Mouse (Mus musculus): ENCODE results near the gene Sema3c. TPM values are rescaled to one million over a fixed set of nuclear protein-coding genes. Genes with fewer than 3 reads are reported as not detected.
"Not testable (repeated sequence)": the region's sequence is repeated elsewhere in the genome, so short reads cannot be mapped to it uniquely, and the experiment has no call there.

Gene Sema3c
- 6.7 and 10.2 TPM in 2 replicates for polyA plus RNA-seq (2016; fragmentation: Nextera tagmentation; extraction: Ambion mirVana)

DNA sequence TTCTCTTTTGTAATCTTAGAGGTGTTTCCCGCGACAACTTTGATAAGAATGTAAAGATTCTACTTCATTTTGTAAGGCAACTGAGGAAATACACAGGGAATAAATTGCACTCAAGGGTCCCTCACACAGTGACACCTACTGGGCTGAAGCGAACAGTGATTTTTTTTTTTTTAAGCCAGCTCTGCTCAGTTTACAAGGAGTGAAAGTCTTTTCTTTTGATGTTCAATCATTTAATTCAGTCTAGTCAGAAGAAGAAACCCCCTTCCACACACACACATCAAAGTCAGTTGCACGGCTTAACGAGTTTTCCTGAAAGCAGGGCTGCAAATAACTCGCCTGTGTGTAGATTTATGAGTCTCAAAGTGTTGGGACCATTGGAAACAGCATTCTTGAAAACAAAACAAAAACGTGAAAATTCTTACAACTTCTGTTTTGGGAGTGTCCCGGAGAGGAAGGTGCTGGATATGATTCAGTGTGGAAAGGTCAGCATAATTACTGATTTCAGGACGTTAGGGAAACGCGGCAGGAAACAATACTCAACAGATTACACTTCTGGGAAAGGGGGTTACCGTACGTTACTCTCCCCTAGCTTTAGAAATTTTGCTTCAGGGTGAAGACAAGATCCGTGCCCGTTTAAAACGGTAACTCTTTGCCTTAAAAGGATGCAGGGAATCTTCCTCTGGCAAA is at the start of gene Sema3c:
Gene Sema3c, plus strand, starts transcription at position 588 of the 687 bp plus-strand sequence.
- WGBS, result under 1% methylated on average over 16 of the region's 16 CpGs
- H3K27me3 ChIP-seq (ENCODE audit: low read depth, poor library complexity, severe bottlenecking), result peaks cover 6% of the 10 kb centered on the region; the same call in 1 of the 2 replicates

DNA sequence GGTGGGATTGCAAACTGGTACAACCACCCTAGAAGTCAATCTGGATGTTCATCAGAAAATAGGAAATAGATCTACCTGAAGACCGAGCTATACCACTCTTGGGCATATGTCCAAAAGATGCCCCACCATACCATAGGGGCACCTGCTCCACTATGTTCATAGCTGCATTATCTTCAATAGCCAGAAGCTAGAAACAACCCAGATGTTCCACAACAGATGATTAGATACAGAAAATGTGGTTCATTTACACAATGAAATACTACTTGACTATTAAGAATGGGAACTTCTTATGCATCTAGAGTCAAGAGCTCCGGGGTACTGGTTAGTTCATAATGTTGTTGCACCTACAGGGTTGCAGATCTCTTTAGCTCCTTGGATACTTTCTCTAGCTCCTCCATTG is 42.9 kb upstream of the Sema3c start:
- H3K27me3 ChIP-seq (ENCODE audit: low read depth, poor library complexity, severe bottlenecking); H3K4me3 ChIP-seq; H3K27ac ChIP-seq; H3K36me3 ChIP-seq; H3K4me1 ChIP-seq; DNase-seq (ENCODE audit: low spot score); H3K9me3 ChIP-seq (replicated peaks): not testable (repeated sequence)
- WGBS, result 92% methylated on average over 2 of the region's 2 CpGs

More for the DNA sequence above, at the start of gene Sema3c:
- Histone ChIP-seq H3K4me3 (peak within 1 kb of the TSS; percentile 67), H3K9me3 (replicated peaks) (no peaks in the 10 kb centered on the region), H3K27ac (peak within 1 kb of the TSS; percentile 87), H3K36me3 (no peaks in the 10 kb centered on the region), H3K4me1 (peaks cover 11% of the 10 kb centered on the region; the same call in 1 of the 2 replicates)
- DNase-seq (ENCODE audit: low spot score), result peak; percentile 45

DNA sequence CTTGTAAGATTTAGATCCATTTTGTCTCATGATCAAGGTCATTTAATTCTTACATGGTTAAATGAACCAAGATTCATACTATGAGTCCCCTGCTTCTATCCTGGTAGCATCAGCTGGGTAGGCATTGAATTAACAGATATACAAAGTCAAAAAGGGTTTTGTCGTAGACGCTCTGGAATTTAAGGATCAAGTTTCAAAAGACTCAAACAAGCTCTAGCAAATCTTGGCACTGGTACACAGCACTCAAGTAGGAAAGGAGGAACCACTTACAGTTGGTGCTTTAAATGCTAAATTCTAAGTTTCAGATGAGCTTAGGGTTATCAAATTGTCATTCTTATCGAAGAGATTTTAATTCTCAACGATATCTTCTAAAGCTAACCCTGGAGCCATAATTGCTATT is 30.9 kb upstream of the Sema3c start:
- H3K36me3 ChIP-seq, result no peaks in the 10 kb centered on the region
- 76% methylated on average over 4 of the region's 4 CpGs for WGBS
- H3K27me3 ChIP-seq (ENCODE audit: low read depth, poor library complexity, severe bottlenecking), result no peaks in the 10 kb centered on the region
- H3K27ac ChIP-seq, result no peak overlapping the region
- no peaks in the 10 kb centered on the region for H3K9me3 ChIP-seq (replicated peaks)
- DNase-seq (ENCODE audit: low spot score), result no peak
- no peak overlapping the region for H3K4me3 ChIP-seq
- H3K4me1 ChIP-seq, result no peaks in the 10 kb centered on the region

DNA sequence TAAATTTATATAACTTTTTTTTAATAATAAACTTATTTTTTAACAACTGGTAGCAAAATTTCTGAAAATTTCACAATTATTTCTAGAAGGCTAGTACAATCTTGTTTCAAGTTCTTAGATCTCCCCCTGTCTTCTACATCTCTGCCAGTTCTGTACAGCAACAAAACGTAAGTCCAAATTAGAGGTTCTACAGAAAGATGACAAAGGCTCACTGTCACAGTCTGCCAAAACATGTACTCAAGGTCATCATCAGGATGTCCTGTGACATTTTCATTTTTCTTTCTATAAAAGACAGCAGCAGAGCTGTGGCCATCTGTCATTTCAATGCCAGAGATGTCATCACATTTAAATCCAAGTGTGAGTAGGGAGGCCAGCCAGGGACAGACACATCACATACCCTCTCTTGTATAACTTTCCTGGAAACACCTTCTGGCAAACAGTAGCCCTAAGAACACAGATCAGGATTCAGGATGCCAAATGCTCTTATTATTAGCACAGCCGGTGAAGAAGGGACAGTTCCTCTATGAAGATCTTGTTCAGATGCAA is 29.1 kb upstream of the Sema3c start:
- no peaks in the 10 kb centered on the region for H3K9me3 ChIP-seq (replicated peaks)
- 85% methylated on average over 2 of the region's 2 CpGs for WGBS

DNA sequence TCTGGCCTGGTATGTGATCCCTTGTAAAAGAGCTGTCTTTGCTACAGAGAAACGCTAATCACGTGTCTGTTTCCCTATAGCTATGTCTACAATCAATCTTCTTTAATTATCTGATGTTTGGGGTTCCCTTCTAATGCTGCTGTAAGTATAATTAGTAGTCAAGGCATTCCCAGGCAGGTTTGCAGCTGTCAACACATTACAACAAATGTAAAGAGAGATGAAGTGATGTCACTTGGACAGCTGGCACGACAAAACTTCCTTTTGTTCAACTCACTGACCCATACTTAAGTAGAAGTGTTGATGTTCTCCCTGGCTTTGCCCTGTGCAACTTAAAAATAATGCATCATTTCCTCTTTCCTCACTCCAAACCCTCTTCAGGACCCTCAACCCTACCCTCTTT is 22.4 kb upstream of the Sema3c start:
- Histone ChIP-seq H3K4me1 (peaks cover 3% of the 10 kb centered on the region; the same call in 1 of the 2 replicates), H3K4me3 (no peak overlapping the region), H3K27ac (no peak overlapping the region), H3K36me3 (no peaks in the 10 kb centered on the region), H3K9me3 (replicated peaks) (no peaks in the 10 kb centered on the region), H3K27me3 (ENCODE audit: low read depth, poor library complexity, severe bottlenecking) (no peaks in the 10 kb centered on the region)
- no peak for DNase-seq (ENCODE audit: low spot score)
- WGBS, result 53% methylated on average over 3 of the region's 3 CpGs

More for the DNA sequence above, 29.1 kb upstream of the Sema3c start:
- no peak overlapping the region for H3K4me3 ChIP-seq
- H3K36me3 ChIP-seq, result no peaks in the 10 kb centered on the region
- H3K4me1 ChIP-seq, result no peaks in the 10 kb centered on the region
- no peak overlapping the region for H3K27ac ChIP-seq
- DNase-seq (ENCODE audit: low spot score), result no peak
- no peaks in the 10 kb centered on the region for H3K27me3 ChIP-seq (ENCODE audit: low read depth, poor library complexity, severe bottlenecking)

DNA sequence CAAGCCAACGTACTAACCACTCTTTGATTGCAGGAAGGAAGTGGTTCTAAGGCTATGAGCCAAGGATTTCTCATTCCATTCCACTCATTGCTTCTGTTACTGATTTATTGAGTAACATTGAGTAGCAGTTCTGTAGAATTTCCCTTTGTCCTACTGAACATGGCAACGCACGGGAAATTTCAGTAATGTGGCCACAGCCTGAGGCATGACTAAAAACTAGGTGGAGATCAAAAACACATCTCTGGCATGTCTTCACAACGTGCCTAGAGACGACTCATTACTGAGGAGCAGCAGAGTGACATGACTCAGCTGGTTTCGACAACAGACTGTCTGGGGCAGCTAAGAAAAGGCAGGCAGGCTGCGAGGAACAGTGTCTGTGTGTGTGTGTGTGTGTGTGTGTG is 18.0 kb upstream of the Sema3c start:
- no peaks in the 10 kb centered on the region for H3K36me3 ChIP-seq
- WGBS, result 53% methylated on average over 7 of the region's 7 CpGs
- H3K4me1 ChIP-seq, result peaks cover 3% of the 10 kb centered on the region; the same call in 1 of the 2 replicates
- no peak for DNase-seq (ENCODE audit: low spot score)
- no peak overlapping the region for H3K27ac ChIP-seq
- H3K4me3 ChIP-seq, result no peak overlapping the region
- H3K27me3 ChIP-seq (ENCODE audit: low read depth, poor library complexity, severe bottlenecking), result no peaks in the 10 kb centered on the region
- no peaks in the 10 kb centered on the region for H3K9me3 ChIP-seq (replicated peaks)

DNA sequence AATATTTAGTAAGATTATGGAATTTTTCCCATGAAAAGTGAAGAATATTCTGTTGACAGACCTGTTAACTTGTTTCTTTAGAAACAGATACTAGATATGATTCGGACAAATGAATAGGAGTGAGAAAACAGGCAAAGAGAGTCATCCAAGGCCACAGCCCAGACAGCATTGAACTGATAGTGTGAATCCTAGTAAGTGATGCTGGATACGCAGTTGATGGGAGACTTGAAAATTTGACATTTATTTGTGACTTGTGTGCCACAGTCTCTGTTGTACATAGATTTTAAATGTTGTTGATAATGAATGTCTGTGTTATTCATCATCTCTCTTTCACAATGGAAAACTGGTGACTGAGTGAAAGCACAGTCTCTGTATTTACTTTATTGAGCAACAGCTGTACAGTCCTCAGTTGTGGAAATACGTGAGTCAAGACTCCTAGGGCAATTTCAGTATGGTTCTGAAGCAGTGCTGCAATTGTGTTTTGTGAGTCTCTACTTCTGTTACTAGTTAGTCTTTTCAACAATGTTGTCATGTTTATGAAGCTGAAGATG is 17.3 kb upstream of the Sema3c start:
- Histone ChIP-seq H3K36me3 (no peaks in the 10 kb centered on the region), H3K4me1 (peaks cover 3% of the 10 kb centered on the region; the same call in 1 of the 2 replicates), H3K9me3 (replicated peaks) (no peaks in the 10 kb centered on the region), H3K27ac (no peak overlapping the region), H3K27me3 (ENCODE audit: low read depth, poor library complexity, severe bottlenecking) (no peaks in the 10 kb centered on the region), H3K4me3 (no peak overlapping the region)
- DNase-seq (ENCODE audit: low spot score), result no peak
- WGBS, result 92% methylated on average over 3 of the region's 3 CpGs

DNA sequence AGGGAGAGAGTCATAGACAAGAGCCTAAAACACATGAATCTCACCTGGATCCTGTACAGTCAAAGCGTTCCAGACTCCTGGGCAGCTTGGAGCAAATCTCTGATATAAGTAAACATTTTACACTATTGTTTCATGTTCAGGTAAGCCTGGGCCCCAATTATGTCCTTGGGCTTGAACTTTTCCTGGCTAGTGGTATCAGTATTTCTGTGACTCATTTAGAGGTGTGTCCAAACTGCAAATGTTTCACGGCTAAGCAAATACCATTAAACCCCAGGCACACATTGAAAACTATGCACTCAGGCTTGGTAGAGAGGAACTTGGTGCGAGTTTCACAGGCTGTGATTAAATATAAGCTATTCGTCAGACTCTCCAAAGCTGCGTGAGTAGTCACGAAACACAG is 2.5 kb upstream of the Sema3c start:
- H3K4me1 ChIP-seq, result peaks cover 11% of the 10 kb centered on the region; the same call in 1 of the 2 replicates
- H3K9me3 ChIP-seq (replicated peaks), result no peaks in the 10 kb centered on the region
- H3K27me3 ChIP-seq (ENCODE audit: low read depth, poor library complexity, severe bottlenecking), result peaks cover 6% of the 10 kb centered on the region; the same call in 1 of the 2 replicates
- 86% methylated on average over 6 of the region's 6 CpGs for WGBS
- H3K4me3 ChIP-seq, result no peak overlapping the region
- DNase-seq (ENCODE audit: low spot score), result no peak
- H3K36me3 ChIP-seq, result no peaks in the 10 kb centered on the region
- no peak overlapping the region for H3K27ac ChIP-seq

DNA sequence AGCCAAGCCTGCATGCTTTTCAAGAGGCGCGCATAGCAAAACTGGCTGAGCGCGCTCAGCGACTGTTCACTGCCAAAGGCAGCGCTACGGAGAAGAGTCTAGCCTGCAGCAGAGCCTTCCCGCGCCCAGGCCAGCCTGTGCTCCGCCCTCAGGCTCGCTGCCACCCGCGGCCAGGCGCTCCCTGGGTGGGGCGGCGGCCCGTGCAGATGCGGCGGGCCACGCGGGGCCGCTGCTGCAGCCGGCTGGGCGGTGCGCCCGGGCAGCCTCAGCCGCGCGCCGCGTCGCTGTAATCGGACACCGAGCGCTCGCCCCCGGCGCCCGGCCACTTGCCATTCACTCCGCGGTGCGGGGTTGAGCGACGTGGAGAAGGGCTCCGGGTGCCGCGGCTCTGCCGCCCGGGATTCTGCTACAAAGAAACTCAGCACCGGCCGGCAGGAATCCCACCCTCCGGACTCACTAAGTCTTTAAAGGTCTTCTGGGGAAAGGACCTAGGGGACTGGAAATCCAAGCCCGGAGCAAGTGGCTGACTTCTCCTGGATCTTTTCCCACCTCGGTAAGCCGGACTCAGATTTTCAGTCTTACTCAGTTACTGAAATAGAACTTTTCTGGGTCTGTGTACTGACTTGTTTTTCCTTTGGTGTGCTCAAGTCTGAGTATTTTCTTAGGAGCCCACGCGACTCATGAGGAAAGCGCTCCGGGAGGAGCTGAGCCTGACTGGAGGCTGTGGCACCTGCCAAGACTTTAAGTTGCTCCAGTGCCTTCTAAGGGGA is 517 bp downstream of the Sema3c start:
- Histone ChIP-seq H3K4me3 (peak overlapping the region; percentile 67), H3K4me1 (peaks cover 11% of the 10 kb centered on the region; the same call in 1 of the 2 replicates), H3K36me3 (no peaks in the 10 kb centered on the region), H3K9me3 (replicated peaks) (no peaks in the 10 kb centered on the region), H3K27me3 (ENCODE audit: low read depth, poor library complexity, severe bottlenecking) (peaks cover 6% of the 10 kb centered on the region; the same call in 1 of the 2 replicates), H3K27ac (peak overlapping the region; percentile 87)
- peak; percentile 85 for DNase-seq (ENCODE audit: low spot score)
- WGBS, result 1% methylated on average over 59 of the region's 59 CpGs

DNA sequence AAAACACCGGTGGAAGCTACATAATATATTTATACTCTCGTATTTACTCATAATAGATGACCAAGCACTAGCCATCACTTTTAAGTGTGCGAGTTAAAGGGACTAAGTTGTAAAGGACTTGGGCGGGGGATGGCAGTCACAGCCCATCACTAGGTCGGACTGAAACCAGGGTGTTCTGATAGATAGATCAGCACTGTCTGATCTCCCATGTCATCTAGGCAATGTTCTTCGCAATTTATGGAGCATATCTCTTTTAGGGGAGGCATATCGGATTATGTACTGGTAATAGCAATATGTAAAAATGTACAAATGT is 1.1 kb downstream of the Sema3c start:
- H3K4me1 ChIP-seq, result peaks cover 11% of the 10 kb centered on the region; the same call in 1 of the 2 replicates
- no peaks in the 10 kb centered on the region for H3K9me3 ChIP-seq (replicated peaks)
- H3K4me3 ChIP-seq, result peak overlapping the region; percentile 67
- WGBS, result 28% methylated on average over 7 of the region's 7 CpGs
- H3K27me3 ChIP-seq (ENCODE audit: low read depth, poor library complexity, severe bottlenecking), result peaks cover 6% of the 10 kb centered on the region; the same call in 1 of the 2 replicates
- H3K36me3 ChIP-seq, result no peaks in the 10 kb centered on the region
- H3K27ac ChIP-seq, result 0 out of 2 replicates have a peak overlapping the region, but pooled peaks have one; percentile 87
- DNase-seq (ENCODE audit: low spot score), result no peak

DNA sequence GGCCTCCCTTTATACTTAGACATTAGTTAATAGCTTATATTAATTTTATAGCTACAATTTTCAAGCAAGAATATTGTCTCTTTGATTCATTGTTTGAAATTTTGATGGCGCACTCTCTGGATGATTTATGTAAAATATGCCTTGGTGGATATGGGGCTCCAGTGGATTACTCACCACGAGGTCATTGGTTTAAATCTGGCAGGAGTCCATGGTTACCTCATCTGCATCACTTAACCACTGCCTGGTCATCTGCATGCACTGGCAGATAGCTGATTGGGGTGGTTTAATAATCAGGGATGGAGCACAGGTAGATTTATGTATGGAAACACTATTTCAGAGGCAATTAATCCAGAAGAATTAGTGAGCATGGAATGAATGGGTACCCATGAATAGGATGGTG is 2.0 kb downstream of the Sema3c start:
- Histone ChIP-seq H3K4me3 (no peak overlapping the region), H3K36me3 (no peaks in the 10 kb centered on the region), H3K4me1 (peaks cover 11% of the 10 kb centered on the region; the same call in 1 of the 2 replicates), H3K9me3 (replicated peaks) (no peaks in the 10 kb centered on the region), H3K27me3 (ENCODE audit: low read depth, poor library complexity, severe bottlenecking) (peaks cover 6% of the 10 kb centered on the region; the same call in 1 of the 2 replicates), H3K27ac (no peak overlapping the region)
- 73% methylated on average over 2 of the region's 2 CpGs for WGBS
- DNase-seq (ENCODE audit: low spot score), result no peak

DNA sequence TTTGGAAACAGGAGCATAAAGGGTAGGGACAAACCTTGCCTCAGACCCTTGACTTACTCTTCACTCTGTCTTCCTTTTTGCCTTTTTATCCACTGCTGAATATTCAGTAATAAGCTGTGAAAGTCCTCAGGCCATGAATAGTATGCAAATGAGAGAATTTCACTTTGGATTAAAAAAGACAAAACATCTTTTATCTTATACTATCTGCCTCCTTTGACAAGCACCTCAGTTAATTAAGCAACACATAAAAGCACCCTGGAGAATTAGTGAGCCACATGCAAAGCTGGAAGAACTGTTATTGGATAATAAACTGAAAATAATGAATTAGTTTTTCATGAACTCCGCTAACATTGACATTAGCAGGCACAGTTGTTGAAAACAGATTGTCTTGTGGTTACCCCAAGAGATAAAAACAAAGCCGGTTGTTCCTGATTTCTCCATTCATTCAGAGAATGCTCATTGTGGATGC is 8.0 kb downstream of the Sema3c start:
- DNase-seq (ENCODE audit: low spot score), result no peak
- no peaks in the 10 kb centered on the region for H3K27me3 ChIP-seq (ENCODE audit: low read depth, poor library complexity, severe bottlenecking)
- no peaks in the 10 kb centered on the region for H3K36me3 ChIP-seq
- H3K27ac ChIP-seq, result no peak overlapping the region
- no peak overlapping the region for H3K4me3 ChIP-seq
- H3K4me1 ChIP-seq, result no peaks in the 10 kb centered on the region
- WGBS, result 56% methylated on average over 2 of the region's 2 CpGs
- no peaks in the 10 kb centered on the region for H3K9me3 ChIP-seq (replicated peaks)
